In the genomic region with DNA sequence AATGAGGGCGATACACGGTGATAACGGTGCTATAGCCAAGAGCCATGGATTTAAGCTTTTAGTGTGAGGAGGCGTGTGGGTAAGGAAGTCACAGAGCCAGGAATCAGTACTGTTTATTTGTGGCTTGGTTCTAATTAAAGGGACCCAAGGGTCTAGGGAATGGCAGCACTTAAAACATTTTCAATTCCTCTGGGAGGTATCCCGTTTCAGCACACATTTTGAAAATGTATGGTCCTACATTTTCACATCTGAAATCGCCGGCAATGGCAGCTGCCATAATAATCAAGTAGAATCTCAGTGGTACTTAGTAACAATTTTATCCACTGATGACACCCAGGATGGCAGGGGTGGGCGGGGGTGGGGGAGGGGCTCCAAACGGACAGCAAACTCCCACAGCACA, we compare ENCODE assay signal across 26 mouse cellular contexts.
A peak's percentile ranks its signal among the peaks of the same experiment; 100 is the strongest.
DNase-seq lines count a peak whose midpoint lies in the region; ATAC-seq lines count a peak whose summit lies in the region.
"Had no signal": no experiment of that assay in that cellular context is flagged by ENCODE, and none has a peak within 500 bp of the region (broad histone marks: within the 10 kb centered on the region; RNA-seq: fewer than 3 reads in every experiment).

No protein-coding gene starts in this region.

- H3K27ac ChIP-seq in intestine, embryonic 14.5 days (ENCODE audit: low read depth), result no peak overlapping the region
- H3K27ac ChIP-seq in intestine, embryonic 16.5 days (ENCODE audit: low read length), result no peak overlapping the region
- peak overlapping the region; percentile 20; the same call in 1 of the 2 replicates for H3K27ac ChIP-seq in embryonic facial prominence, embryonic 11.5 days (replicated peaks; ENCODE audit: low read depth, low read length)
- no peak overlapping the region for H3K27ac ChIP-seq in embryonic facial prominence, embryonic 14.5 days (replicated peaks; ENCODE audit: low read depth, low read length)
- no peak overlapping the region for H3K27ac ChIP-seq in midbrain, embryonic 15.5 days
- H3K27ac ChIP-seq: forebrain, embryonic 12.5 days; forebrain, embryonic 15.5 days; heart, embryonic 15.5 days; hindbrain, embryonic 12.5 days; hindbrain, embryonic 15.5 days had no signal

- no peak overlapping the region for H3K9ac ChIP-seq in intestine, embryonic 14.5 days (ENCODE audit: low read length)
- no peak overlapping the region for H3K9ac ChIP-seq in intestine, embryonic 16.5 days (ENCODE audit: low read depth, low read length)
- H3K9ac ChIP-seq in embryonic facial prominence, embryonic 11.5 days (replicated peaks; ENCODE audit: low read length), result no peak overlapping the region
- H3K9ac ChIP-seq in embryonic facial prominence, embryonic 14.5 days (ENCODE audit: low read depth, low read length), result no peak overlapping the region
- no peak overlapping the region for H3K9ac ChIP-seq in midbrain, embryonic 15.5 days
- H3K9ac ChIP-seq: forebrain, embryonic 12.5 days; forebrain, embryonic 15.5 days; heart, embryonic 12.5 days; heart, embryonic 15.5 days; hindbrain, embryonic 12.5 days; hindbrain, embryonic 15.5 days had no signal

- H3K4me3 ChIP-seq in intestine, embryonic 14.5 days (ENCODE audit: low read depth, low read length), result no peak overlapping the region
- H3K4me3 ChIP-seq in intestine, embryonic 16.5 days (ENCODE audit: low read length), result no peak overlapping the region
- H3K4me3 ChIP-seq in embryonic facial prominence, embryonic 11.5 days (ENCODE audit: low read depth, low read length), result no peak overlapping the region
- H3K4me3 ChIP-seq in embryonic facial prominence, embryonic 14.5 days (ENCODE audit: low read depth, low read length), result no peak overlapping the region
- H3K4me3 ChIP-seq in midbrain, embryonic 15.5 days, result no peak overlapping the region
- H3K4me3 ChIP-seq: erythroblast, embryonic 14.5 days; forebrain, embryonic 12.5 days; forebrain, embryonic 15.5 days; heart, embryonic 12.5 days; heart, embryonic 15.5 days; hindbrain, embryonic 12.5 days; hindbrain, embryonic 15.5 days had no signal

- H3K27me3 ChIP-seq in intestine, embryonic 14.5 days (replicated peaks; ENCODE audit: control insufficient read depth, insufficient read depth, low read length), result no peaks in the 10 kb centered on the region
- no peaks in the 10 kb centered on the region for H3K27me3 ChIP-seq in intestine, embryonic 16.5 days (replicated peaks; ENCODE audit: control insufficient read depth, insufficient read depth, low read length)
- no peaks in the 10 kb centered on the region for H3K27me3 ChIP-seq in embryonic facial prominence, embryonic 11.5 days (ENCODE audit: control insufficient read depth, insufficient read depth, low read length)
- H3K27me3 ChIP-seq in embryonic facial prominence, embryonic 14.5 days (replicated peaks; ENCODE audit: control insufficient read depth, insufficient read depth, low read length), result no peaks in the 10 kb centered on the region
- H3K27me3 ChIP-seq in midbrain, embryonic 15.5 days (replicated peaks), result no peaks in the 10 kb centered on the region
- H3K27me3 ChIP-seq: forebrain, embryonic 12.5 days; forebrain, embryonic 15.5 days; heart, embryonic 12.5 days; heart, embryonic 15.5 days; hindbrain, embryonic 12.5 days; hindbrain, embryonic 15.5 days had no signal

- H3K36me3 ChIP-seq in intestine, embryonic 14.5 days (ENCODE audit: control insufficient read depth, insufficient read depth, low read length), result peaks cover 14% of the 10 kb centered on the region; the same call in 1 of the 2 replicates
- no peaks in the 10 kb centered on the region for H3K36me3 ChIP-seq in intestine, embryonic 16.5 days (ENCODE audit: control insufficient read depth, insufficient read depth, low read length)
- no peaks in the 10 kb centered on the region for H3K36me3 ChIP-seq in embryonic facial prominence, embryonic 11.5 days (replicated peaks; ENCODE audit: control insufficient read depth, insufficient read depth, low read depth, low read length)
- no peaks in the 10 kb centered on the region for H3K36me3 ChIP-seq in embryonic facial prominence, embryonic 14.5 days (ENCODE audit: control insufficient read depth, insufficient read depth, low read length)
- H3K36me3 ChIP-seq in midbrain, embryonic 15.5 days (replicated peaks), result no peaks in the 10 kb centered on the region
- H3K36me3 ChIP-seq: forebrain, embryonic 12.5 days; forebrain, embryonic 15.5 days; hindbrain, embryonic 12.5 days; hindbrain, embryonic 15.5 days had no signal

- ATAC-seq in intestine, embryonic 14.5 days (replicated peaks; ENCODE audit: low FRiP score, low TSS enrichment, low read depth), result no peak
- ATAC-seq in intestine, embryonic 16.5 days, result no peak
- ATAC-seq in embryonic facial prominence, embryonic 11.5 days (replicated peaks; ENCODE audit: insufficient number of reproducible peaks, low FRiP score, low TSS enrichment, low read depth), result no peak
- peak; percentile 18; the same call in 1 of the 2 replicates for ATAC-seq in embryonic facial prominence, embryonic 14.5 days (ENCODE audit: low read depth)
- no peak for ATAC-seq in granulocyte monocyte progenitor cell, adult 5-6 weeks (replicated peaks; ENCODE audit: poor library complexity, severe bottlenecking)
- ATAC-seq in midbrain, embryonic 15.5 days (replicated peaks), result no peak
- ATAC-seq: CD4-positive, CD25-positive, alpha-beta regulatory T cell, adult 4 months; forebrain, embryonic 15.5 days; intestine, postnatal 0 days had no signal

- peak; percentile 34 for DNase-seq in intestine, embryonic 14.5 days (ENCODE audit: low spot score)
- DNase-seq in embryonic facial prominence, embryonic 11.5 days (ENCODE audit: low spot score), result peak; percentile 54
- DNase-seq in embryonic facial prominence, embryonic 14.5 days (ENCODE audit: low spot score), result peak; percentile 53
- DNase-seq: adrenal gland, adult 2 months; adrenal gland, postnatal 14 days; cerebellum, adult 11 months; cerebellum, adult 2 months; cerebellum, adult 9-11 months; cerebellum, postnatal 25 days; gastrocnemius, postnatal 10 days; gastrocnemius, postnatal 36 days; heart, adult 18-20 months; heart, postnatal 10 days; heart, postnatal 4 days had no signal

- peaks cover 7% of the 10 kb centered on the region; the same call in 1 of the 2 replicates for H3K4me1 ChIP-seq in intestine, embryonic 14.5 days (replicated peaks; ENCODE audit: control insufficient read depth, insufficient read depth, low read length)
- no peaks in the 10 kb centered on the region for H3K4me1 ChIP-seq in intestine, embryonic 16.5 days (ENCODE audit: control insufficient read depth, insufficient read depth, low read length)
- H3K4me1 ChIP-seq in embryonic facial prominence, embryonic 11.5 days (ENCODE audit: control insufficient read depth, insufficient read depth, low read length), result no peaks in the 10 kb centered on the region; the same call in 1 of the 2 replicates
- peaks cover 7% of the 10 kb centered on the region for H3K4me1 ChIP-seq in embryonic facial prominence, embryonic 14.5 days (ENCODE audit: control insufficient read depth, insufficient read depth, low read length)
- H3K4me1 ChIP-seq in midbrain, embryonic 15.5 days, result 0 out of 2 replicates have a peak, but pooled peaks cover 6% of the 10 kb centered on the region
- H3K4me1 ChIP-seq: forebrain, embryonic 15.5 days; heart, embryonic 12.5 days; heart, embryonic 15.5 days had no signal

- 86% methylated on average over 9 of the region's 9 CpGs for WGBS in intestine, embryonic 14.5 days
- WGBS in intestine, embryonic 16.5 days, result 84% methylated on average over 9 of the region's 9 CpGs
- 58% methylated on average over 9 of the region's 9 CpGs for WGBS in embryonic facial prominence, embryonic 11.5 days
- 49% methylated on average over 9 of the region's 9 CpGs for WGBS in embryonic facial prominence, embryonic 14.5 days
- 77% methylated on average over 9 of the region's 9 CpGs for whole genome bisulfite sequencing in midbrain, embryonic 15.5 days

- no peaks in the 10 kb centered on the region for H3K9me3 ChIP-seq in intestine, embryonic 14.5 days (ENCODE audit: control insufficient read depth, low read length)
- no peaks in the 10 kb centered on the region for H3K9me3 ChIP-seq in intestine, embryonic 16.5 days (ENCODE audit: control insufficient read depth, low read length)
- no peaks in the 10 kb centered on the region for H3K9me3 ChIP-seq in embryonic facial prominence, embryonic 11.5 days (replicated peaks; ENCODE audit: control insufficient read depth, low read length)
- H3K9me3 ChIP-seq in embryonic facial prominence, embryonic 14.5 days (ENCODE audit: control insufficient read depth, low read length), result no peaks in the 10 kb centered on the region
- no peaks in the 10 kb centered on the region for H3K9me3 ChIP-seq in midbrain, embryonic 15.5 days
- H3K9me3 ChIP-seq: forebrain, embryonic 12.5 days; forebrain, embryonic 15.5 days; heart, embryonic 12.5 days; heart, embryonic 15.5 days; hindbrain, embryonic 12.5 days; hindbrain, embryonic 15.5 days had no signal

- no peak overlapping the region for H3K4me2 ChIP-seq in intestine, embryonic 14.5 days (ENCODE audit: low read length)
- H3K4me2 ChIP-seq in intestine, embryonic 16.5 days (ENCODE audit: low read depth, low read length), result no peak overlapping the region
- H3K4me2 ChIP-seq in embryonic facial prominence, embryonic 11.5 days (ENCODE audit: low read depth, low read length), result no peak overlapping the region
- H3K4me2 ChIP-seq in embryonic facial prominence, embryonic 14.5 days (ENCODE audit: low read depth, low read length), result no peak overlapping the region
- H3K4me2 ChIP-seq in midbrain, embryonic 15.5 days, result no peak overlapping the region
- H3K4me2 ChIP-seq: forebrain, embryonic 12.5 days; forebrain, embryonic 15.5 days; heart, embryonic 12.5 days; heart, embryonic 15.5 days; hindbrain, embryonic 12.5 days; hindbrain, embryonic 15.5 days had no signal
